Mouse (Mus musculus): Measurements from ENCODE around the gene Scamp4.
A peak's percentile ranks its signal among the peaks of the same experiment; 100 is the strongest.
"Not testable (repeated sequence)": the region's sequence is repeated elsewhere in the genome, so short reads cannot be mapped to it uniquely, and the experiment has no call there.

Scamp4 gene

GRCm38 (mm10) chr10:80610116-80610785 lies 7.6 kb downstream of the Scamp4 start:
- no peak for DNase-seq (ENCODE audit: low read depth, low spot score)

DNA sequence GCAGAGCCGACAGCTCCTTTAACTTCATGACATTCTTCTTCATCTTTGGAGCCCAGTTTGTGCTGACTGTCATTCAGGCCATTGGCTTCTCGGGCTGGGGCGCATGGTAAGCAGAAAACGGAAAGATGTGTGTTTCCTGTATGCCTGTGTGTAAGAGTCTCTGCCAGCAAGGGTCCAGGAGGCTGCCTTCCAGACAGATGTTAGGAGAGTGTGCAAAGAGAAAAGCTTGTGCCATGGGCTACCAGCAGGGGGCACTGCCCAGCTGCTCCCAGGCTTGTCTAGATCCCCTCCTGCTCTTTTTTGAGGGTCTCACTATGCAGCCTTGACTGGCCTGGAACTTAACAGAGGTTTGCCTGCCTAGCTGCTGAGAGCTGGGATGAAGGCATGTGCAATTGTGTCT lies 8.4 kb downstream of the Scamp4 start:
- DNase-seq (ENCODE audit: low read depth, low spot score) = peak; percentile 64

DNA sequence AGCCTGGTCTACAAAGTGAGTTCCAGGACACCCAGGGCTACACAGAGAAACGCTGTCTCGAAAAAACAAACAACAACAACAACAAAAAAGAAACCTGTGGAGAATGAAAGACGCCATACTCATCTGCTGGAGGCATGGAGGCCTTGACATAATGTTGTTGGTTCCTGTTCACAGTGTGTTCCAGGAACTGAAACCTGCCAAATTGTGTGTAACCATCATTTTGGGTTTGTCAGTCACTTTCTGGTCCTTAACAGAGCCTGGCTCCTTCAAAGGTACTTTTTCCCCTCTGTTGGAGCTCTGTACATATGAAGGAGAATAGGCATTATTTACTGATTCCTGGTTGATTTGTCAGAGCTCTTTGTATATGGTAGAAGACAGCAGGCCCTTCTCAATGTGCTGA lies 9.2 kb downstream of the Scamp4 start:
- DNase-seq (ENCODE audit: low read depth, low spot score) = no peak

DNA sequence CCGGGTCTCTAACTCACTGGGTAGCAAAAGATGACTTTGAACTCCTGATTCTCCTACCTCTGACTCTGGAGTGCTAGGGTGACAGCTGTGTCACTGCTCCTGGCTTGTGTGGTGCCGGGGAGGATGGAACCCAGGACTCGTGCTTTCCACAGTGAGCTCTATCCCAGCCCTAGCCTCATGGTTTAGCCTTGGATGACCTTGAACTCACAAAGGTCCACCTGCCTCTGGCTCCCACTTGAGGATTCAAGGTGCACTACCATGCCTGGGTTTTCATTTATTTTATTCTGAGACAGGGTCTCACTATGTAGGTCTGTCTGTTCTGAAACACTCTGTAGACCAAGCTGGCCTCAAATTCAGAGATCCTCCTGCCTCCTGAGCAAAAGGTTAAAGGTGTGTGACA lies 11.1 kb downstream of the Scamp4 start:
- peak; percentile 74 for DNase-seq (ENCODE audit: low read depth, low spot score)

GRCm38 (mm10) chr10:80614351-80614750 lies 11.7 kb downstream of the Scamp4 start:
- no peak for DNase-seq (ENCODE audit: low read depth, low spot score)

DNA sequence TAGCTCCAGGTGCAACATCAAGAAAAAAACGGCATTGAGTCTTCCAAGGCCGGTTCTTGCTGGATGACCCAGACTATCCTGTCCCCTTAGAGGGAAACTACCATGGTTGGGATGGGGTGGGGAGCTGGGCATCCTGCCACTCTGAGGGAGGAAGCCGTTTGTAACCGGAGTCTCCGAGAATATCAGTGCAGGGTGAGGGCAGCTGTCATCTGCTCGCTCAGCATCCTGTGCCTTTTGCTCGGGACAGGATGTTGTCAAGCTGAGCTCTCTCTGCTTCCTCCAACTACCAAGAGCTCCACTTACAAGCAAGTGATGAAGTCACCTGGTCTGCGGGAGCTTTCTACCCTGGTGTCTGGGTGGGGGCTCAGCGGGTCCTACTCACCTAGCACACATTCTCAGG lies 15.5 kb downstream of the Scamp4 start:
- no peak for DNase-seq (ENCODE audit: low read depth, low spot score)

DNA sequence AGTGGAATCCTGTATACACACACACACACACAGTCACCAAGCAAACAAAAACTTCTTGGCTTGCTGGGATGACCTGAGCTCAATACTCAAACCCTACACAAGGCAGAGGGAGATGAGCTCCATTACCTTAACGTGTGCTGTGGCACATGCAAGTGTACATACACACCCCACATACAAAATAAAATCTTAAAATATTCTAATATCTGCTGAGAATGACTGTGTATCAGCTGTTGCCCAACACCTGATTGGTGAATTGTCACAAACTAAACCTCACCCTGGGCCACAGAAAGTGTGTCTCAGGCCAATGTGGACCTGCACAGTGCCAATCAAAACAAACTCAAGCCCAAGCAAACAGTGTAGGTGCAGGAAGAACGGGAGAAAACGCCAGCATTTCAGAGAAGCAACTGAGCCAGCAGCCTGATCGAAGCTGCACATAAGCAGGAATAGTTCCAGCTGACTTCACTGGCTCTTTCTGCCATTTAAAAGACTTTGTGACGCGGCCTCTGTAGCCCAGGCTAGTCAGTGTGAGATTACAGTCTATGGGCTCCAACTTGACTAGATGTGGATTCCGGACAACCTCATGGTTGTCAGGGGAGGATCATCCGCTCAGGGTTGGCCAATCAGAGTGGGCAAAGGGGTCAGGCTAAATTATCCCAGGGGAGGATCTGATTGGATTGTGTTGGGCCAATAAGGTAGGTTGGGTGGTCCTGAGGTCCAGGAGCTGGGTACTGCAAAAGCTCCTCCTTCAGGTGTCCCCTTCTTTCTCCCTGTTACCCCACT lies 17.0 kb downstream of the Scamp4 start:
- peak; percentile 88 for DNase-seq (ENCODE audit: low read depth, low spot score)

- DNase-seq (ENCODE audit: low read depth, low spot score) = no peak
Observed at GRCm38 (mm10) chr10:80620365-80620764, 17.7 kb downstream of the Scamp4 start.

DNA sequence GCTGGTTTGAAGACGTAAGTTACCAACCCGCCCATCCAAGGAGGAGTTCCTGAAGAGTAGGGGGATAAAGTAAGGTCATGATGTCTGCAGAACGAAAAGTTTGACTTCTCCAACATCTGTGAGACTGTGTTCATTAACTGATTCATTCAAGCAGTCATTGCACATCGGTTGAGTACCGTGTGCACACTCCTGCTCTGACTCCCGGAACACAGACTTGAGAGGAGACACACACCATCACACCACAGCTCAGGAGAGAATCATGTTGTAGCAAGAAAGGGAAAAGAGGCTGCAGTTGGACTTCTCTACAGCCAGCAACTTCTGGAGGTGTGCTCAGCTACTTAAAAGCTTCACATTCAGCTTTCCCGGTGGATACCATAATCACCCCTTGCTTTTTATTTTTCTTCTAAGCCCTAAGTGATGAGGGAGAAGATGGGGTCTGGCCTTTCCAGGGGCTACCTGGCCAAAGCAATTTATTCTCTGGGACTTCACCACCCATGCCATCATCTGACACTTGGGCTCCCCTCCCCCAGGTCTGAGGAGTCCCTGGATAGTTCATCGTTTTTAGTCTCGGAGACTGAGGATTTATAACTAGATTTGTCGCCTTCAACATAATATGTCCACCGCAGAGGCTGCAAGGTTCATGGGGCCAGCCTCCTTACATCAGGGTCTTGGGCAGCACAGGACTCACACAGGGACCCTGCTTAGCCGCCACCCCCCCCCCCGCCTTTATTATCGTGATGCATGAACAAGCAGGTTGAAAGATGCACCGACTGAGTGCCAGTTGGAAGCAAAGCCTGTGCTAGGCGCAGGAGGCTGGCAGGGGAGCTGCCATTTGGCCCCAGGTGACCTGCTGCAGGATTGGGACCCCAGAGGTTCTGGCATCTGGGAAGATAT lies 18.4 kb downstream of the Scamp4 start:
- no peak for DNase-seq (ENCODE audit: low read depth, low spot score)

DNA sequence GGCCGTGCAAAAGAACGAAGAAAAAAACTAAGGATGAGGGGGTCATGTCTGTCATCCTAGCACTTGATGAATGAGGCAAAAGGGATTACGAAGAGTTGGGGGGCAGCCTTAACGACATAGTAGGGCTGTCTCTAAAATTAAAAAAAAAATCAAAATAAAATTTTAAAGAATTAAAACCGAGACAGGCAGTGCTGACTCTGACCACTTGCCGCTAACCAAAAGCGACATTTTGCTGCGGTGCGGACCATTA lies 18.9 kb downstream of the Scamp4 start:
- no peak for DNase-seq (ENCODE audit: low read depth, low spot score)

GRCm38 (mm10) chr10:80621940-80622660 lies 19.4 kb downstream of the Scamp4 start:
- peak; percentile 100 for DNase-seq (ENCODE audit: low read depth, low spot score)

GRCm38 (mm10) chr10:80622661-80623456 lies 20.2 kb downstream of the Scamp4 start, which contains the start of gene Csnk1g2:
Gene Csnk1g2, plus strand, starts transcription at chr10:80622838.
- DNase-seq (ENCODE audit: low read depth, low spot score) = peak; percentile 43

DNA sequence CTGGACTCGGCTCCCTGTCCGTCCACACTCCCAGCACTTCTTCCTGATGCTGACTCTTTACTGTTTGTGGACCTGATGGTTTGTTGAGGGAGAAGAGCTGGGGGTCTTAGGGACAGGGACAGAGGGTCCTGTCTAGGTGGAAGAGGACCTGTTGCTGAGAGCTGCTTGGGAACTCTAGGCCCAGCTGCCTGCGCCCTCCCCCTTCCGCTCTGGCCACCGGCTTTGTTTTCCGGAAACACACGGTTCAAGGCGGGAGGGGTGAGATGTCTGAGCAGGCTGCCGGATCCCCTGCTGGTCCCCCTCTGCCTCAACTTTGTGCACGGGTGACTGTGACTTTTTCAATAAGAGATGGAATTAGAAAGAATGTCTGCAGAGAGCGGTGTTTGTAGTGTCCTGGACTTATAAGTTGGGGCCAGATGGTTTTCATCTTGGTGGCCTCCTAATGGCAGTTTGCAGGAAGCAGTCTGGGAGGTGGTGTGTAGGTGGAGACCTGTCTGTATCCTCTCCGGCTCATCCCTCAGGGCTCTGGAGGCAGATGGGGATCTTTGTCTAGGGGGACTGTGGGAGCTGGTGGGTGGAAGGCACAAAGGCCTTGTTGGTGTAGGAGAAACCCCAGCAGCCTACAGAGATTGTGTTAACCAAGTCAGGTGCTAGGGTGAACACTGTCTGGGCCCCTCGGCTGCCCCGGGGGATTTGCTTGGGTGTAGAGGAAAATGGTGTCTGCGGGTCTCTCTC lies 21.0 kb downstream of the Scamp4 start:
- DNase-seq (ENCODE audit: low read depth, low spot score) = peak; percentile 48

- no peak for DNase-seq (ENCODE audit: low read depth, low spot score)
Observed at GRCm38 (mm10) chr10:80625764-80626163, 23.1 kb downstream of the Scamp4 start.

GRCm38 (mm10) chr10:80627685-80628084 lies 25.0 kb downstream of the Scamp4 start:
- no peak for DNase-seq (ENCODE audit: low read depth, low spot score)

- no peak for DNase-seq (ENCODE audit: low read depth, low spot score)
Observed at GRCm38 (mm10) chr10:80628925-80629324, 26.3 kb downstream of the Scamp4 start.

DNA sequence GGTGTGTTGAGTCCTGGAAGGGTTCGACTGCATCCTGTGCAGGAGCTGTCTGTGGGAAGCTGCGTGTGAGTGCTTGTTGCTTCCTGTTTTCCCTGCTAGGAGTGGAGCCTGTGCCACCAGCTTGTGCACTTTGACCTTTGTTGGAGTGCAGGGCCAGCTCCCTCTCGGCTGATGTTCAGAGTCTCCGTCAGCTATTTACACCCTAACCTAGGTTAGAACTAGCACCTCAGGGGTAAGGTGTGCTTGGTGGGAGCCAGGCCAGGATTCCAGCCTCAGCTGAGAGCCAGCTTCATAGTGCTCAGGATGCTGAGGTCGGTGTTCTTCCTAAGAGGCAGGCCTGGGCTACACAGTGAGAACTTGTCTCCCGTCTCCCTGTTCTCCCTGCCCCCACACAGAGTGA lies 32.7 kb downstream of the Scamp4 start:
- DNase-seq (ENCODE audit: low read depth, low spot score) = no peak

DNA sequence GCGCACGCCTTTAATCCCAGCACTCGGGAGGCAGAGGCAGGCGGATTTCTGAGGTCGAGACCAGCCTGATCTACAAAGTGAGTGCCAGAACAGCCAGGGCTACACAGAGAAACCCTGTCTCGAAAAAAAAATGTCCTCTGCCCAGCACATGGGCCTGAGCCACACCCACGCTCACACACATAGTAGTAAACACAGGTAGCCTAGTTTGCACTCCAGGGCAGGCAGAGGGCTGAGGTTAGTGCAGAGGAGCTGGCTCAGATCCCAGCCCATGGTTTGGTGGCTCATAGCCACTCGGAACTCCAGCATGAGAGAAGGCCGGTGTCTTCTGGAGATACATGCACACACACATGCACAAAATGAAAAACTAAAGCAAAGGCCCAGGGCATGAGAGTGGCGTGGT lies 44.3 kb downstream of the Scamp4 start:
- DNase-seq (ENCODE audit: low read depth, low spot score) = no peak

- not testable (repeated sequence) for DNase-seq (ENCODE audit: low read depth, low spot score)
Observed at GRCm38 (mm10) chr10:80649910-80650309, 47.2 kb downstream of the Scamp4 start.

- no peak for DNase-seq (ENCODE audit: low read depth, low spot score)
Observed at GRCm38 (mm10) chr10:80650392-80650791, 47.7 kb downstream of the Scamp4 start.
